Mouse (Mus musculus) stomach, postnatal 0 days (tissue): ENCODE results near the gene Ankfy1. TPM values are rescaled to one million over a fixed set of nuclear protein-coding genes. Genes with fewer than 3 reads are reported as not detected.

Experiments
- ATAC-seq: fragments of 200-750 bp; cut with Nextera tagmentation; 2 replicates; pipeline ENCODE4 v1.8.0; 2017; ENCODE audit not compliant: low FRiP score, low TSS enrichment
- DNase-seq: peaks from one replicate; pipeline ENCODE4 v3.0.0-alpha.2; 2016; ENCODE audit warnings: low spot score
- H3K27ac ChIP-seq: fragments of 300-500 bp; sonication (generic); replicated peaks from 2 replicates; pipeline ENCODE4 v1.5.1; 2014; ENCODE audit warnings: mild to moderate bottlenecking, control low read depth
- H3K27me3 ChIP-seq: fragments of 300-500 bp; sonication (generic); 2 replicates; pipeline ENCODE4 v1.6.1; 2014; ENCODE audit warnings: low read length; ENCODE audit not compliant: control insufficient read depth, insufficient read depth
- H3K36me3 ChIP-seq: fragments of 300-500 bp; sonication (generic); 2 replicates; pipeline ENCODE4 v1.6.1; 2014; ENCODE audit warnings: low read length, mixed read lengths; ENCODE audit not compliant: control insufficient read depth, insufficient read depth
- H3K4me1 ChIP-seq: fragments of 300-500 bp; sonication (generic); replicated peaks from 2 replicates; pipeline ENCODE4 v1.6.1; 2014; ENCODE audit warnings: antibody characterized with exemption; ENCODE audit not compliant: control insufficient read depth, insufficient read depth
- H3K4me2 ChIP-seq: fragments of 300-500 bp; sonication (generic); replicated peaks from 2 replicates; pipeline ENCODE4 v1.6.1; 2014; ENCODE audit warnings: low read depth, mild to moderate bottlenecking, control low read depth, moderate library complexity
- H3K4me3 ChIP-seq: fragments of 300-500 bp; sonication (generic); 2 replicates; pipeline ENCODE4 v1.5.1; 2014; ENCODE audit warnings: low read depth, low read length, control low read depth
- H3K9ac ChIP-seq: fragments of 300-500 bp; sonication (generic); 2 replicates; pipeline ENCODE4 v1.6.1; 2014; ENCODE audit warnings: mild to moderate bottlenecking, low read length, control low read depth, mixed read lengths
- H3K9me3 ChIP-seq: fragments of 300-500 bp; sonication (generic); 2 replicates; pipeline ENCODE4 v1.6.1; 2016; ENCODE audit warnings: low read length; ENCODE audit not compliant: control insufficient read depth
- CTCF ChIP-seq: IDR thresholded peaks from 2 replicates; pipeline ENCODE4 v1.5.1; 2016; ENCODE audit warnings: antibody characterized with exemption, low read depth, mild to moderate bottlenecking, moderate library complexity
- EP300 ChIP-seq: optimal IDR thresholded peaks from 2 replicates; pipeline ENCODE3; 2016; ENCODE audit warnings: antibody characterized with exemption
- WGBS: fragments of 180-500 bp; shearing (Covaris S2); extraction: QIAGEN DNeasy Blood & Tissue Kit; methylation state at CpG from one replicate; pipeline ENCODE4 v1.1.7; 2014; 5-methylcytosine and 5-hydroxymethylcytosine counted together
- microRNA-seq: library from miRNA; unstranded; fragments of <30 nt; microRNA quantifications from one replicate; pipeline ENCODE4, GENCODE M21; 2016
- polyA plus RNA-seq: library from polyadenylated mRNA; unstranded; fragments of >200 nt; fragmentation: Nextera tagmentation; extraction: Ambion mirVana; gene quantifications from 2 replicates; pipeline ENCODE4 v1.2.1, GENCODE M21; 2015

The Ankfy1 gene
- polyA plus RNA-seq, 1 experiment from 2014 or later = 7.7 TPM

GRCm38 (mm10) chr11:72818067-72818466, 128.3 kb downstream of the Ankfy1 start:
- no peak overlapping the region for H3K27ac ChIP-seq
- no peak overlapping the region for H3K9ac ChIP-seq
- H3K9me3 ChIP-seq = no peaks in the 10 kb centered on the region
- no peak for ATAC-seq
- no peak overlapping the region for H3K4me3 ChIP-seq
- TF ChIP-seq EP300 (no peak), CTCF (no peak)
- H3K4me2 ChIP-seq = no peak overlapping the region
- H3K36me3 ChIP-seq = peaks cover 7% of the 10 kb centered on the region; the same call in 1 of the 2 replicates
- DNase-seq = no peak
- H3K4me1 ChIP-seq = no peaks in the 10 kb centered on the region
- H3K27me3 ChIP-seq = no peaks in the 10 kb centered on the region
- WGBS = 90% methylated on average over 7 of the region's 7 CpGs

- Histone ChIP-seq H3K9me3 (no peaks in the 10 kb centered on the region), H3K4me2 (no peak overlapping the region), H3K36me3 (peaks cover 11% of the 10 kb centered on the region), H3K9ac (no peak overlapping the region), H3K27me3 (no peaks in the 10 kb centered on the region), H3K4me3 (no peak overlapping the region), H3K27ac (no peak overlapping the region), H3K4me1 (no peaks in the 10 kb centered on the region)
- TF ChIP-seq EP300 (no peak), CTCF (no peak)
- WGBS = 69% methylated on average over 7 of the region's 7 CpGs
- DNase-seq (peak; percentile 36), ATAC-seq (0 out of 2 replicates have a peak, but pooled peaks have one; percentile 49)
These were observed 131.2 kb downstream of the Ankfy1 start for GRCm38 (mm10) chr11:72821041-72821440.

Small RNA genes within 50 kb of the gene (microRNA-seq; reads per million reads assigned to microRNA genes)
- gene Gm25678 = not detected

Other genes starting within 250 kb of the Ankfy1 start
- 52.2 and 57.6 TPM in 2 replicates for gene Mybbp1a, start 248.7 kb upstream of the Ankfy1 start, polyA plus RNA-seq
- gene Spns2, start 200.1 kb upstream of the Ankfy1 start, polyA plus RNA-seq = 23.6 and 29.6 TPM in 2 replicates
- gene Spns3, start 139.5 kb upstream of the Ankfy1 start, polyA plus RNA-seq = 0.75 and 1.0 TPM in 2 replicates
- gene Ube2g1, start 82.7 kb upstream of the Ankfy1 start, polyA plus RNA-seq = 43.6 and 43.7 TPM in 2 replicates
- 3.7 and 3.9 TPM in 2 replicates for gene Cyb5d2, start 106.1 kb downstream of the Ankfy1 start, polyA plus RNA-seq
- gene Zzef1, start 106.2 kb downstream of the Ankfy1 start, polyA plus RNA-seq = 5.2 and 5.4 TPM in 2 replicates